Mouse (Mus musculus) limb, embryonic 14.5 days (tissue): ENCODE results near the gene Proser1. TPM values are rescaled to one million over a fixed set of nuclear protein-coding genes. Genes with fewer than 3 reads are reported as not detected.

Source experiments
- ATAC-seq: fragments of 200-750 bp; cut with Nextera tagmentation; 2 replicates; pipeline ENCODE4 v1.8.0; 2017; ENCODE audit warnings: low read depth, moderate number of reproducible peaks, moderate TSS enrichment; ENCODE audit not compliant: low FRiP score
- DNase-seq: peaks from one replicate; pipeline ENCODE4 v3.0.0-alpha.2; 2015; ENCODE audit warnings: low spot score
- H3K27ac ChIP-seq: fragments of 300-500 bp; sonication (generic); replicated peaks from 2 replicates; pipeline ENCODE4 v1.5.1; 2014; ENCODE audit warnings: low read depth, mild to moderate bottlenecking, low read length, moderate library complexity, mixed read lengths
- H3K27me3 ChIP-seq: fragments of 300-500 bp; sonication (generic); 2 replicates; pipeline ENCODE4 v1.6.1; 2014; ENCODE audit warnings: low read length, mixed read lengths; ENCODE audit not compliant: control insufficient read depth, insufficient read depth
- H3K36me3 ChIP-seq: fragments of 300-500 bp; sonication (generic); 2 replicates; pipeline ENCODE4 v1.6.1; 2014; ENCODE audit warnings: mild to moderate bottlenecking, low read length, moderate library complexity, mixed read lengths; ENCODE audit not compliant: control insufficient read depth, insufficient read depth
- H3K4me1 ChIP-seq: fragments of 300-500 bp; sonication (generic); 2 replicates; pipeline ENCODE4 v1.6.1; 2014; ENCODE audit warnings: antibody characterized with exemption, low read length, mixed read lengths; ENCODE audit not compliant: control insufficient read depth, insufficient read depth
- H3K4me2 ChIP-seq: fragments of 300-500 bp; sonication (generic); replicated peaks from 2 replicates; pipeline ENCODE4 v1.6.1; 2014; ENCODE audit warnings: low read depth, mild to moderate bottlenecking, low read length, moderate library complexity; ENCODE audit not compliant: severe bottlenecking
- H3K4me3 ChIP-seq: fragments of 300-500 bp; sonication (generic); replicated peaks from 2 replicates; pipeline ENCODE4 v1.5.1; 2014; ENCODE audit warnings: low read length
- H3K9ac ChIP-seq: fragments of 300-500 bp; sonication (generic); 2 replicates; pipeline ENCODE4 v1.6.1; 2014; ENCODE audit warnings: mild to moderate bottlenecking, low read depth, low read length, moderate library complexity; ENCODE audit not compliant: severe bottlenecking
- H3K9me3 ChIP-seq: fragments of 300-500 bp; sonication (generic); 2 replicates; pipeline ENCODE4 v1.6.1; 2016; ENCODE audit warnings: low read length; ENCODE audit not compliant: control insufficient read depth
- POLR2A ChIP-seq: fragments of 200-500 bp; IDR thresholded peaks from 2 replicates; pipeline ENCODE4 v1.8.0; 2012; ENCODE audit warnings: inconsistent platforms, mild to moderate bottlenecking, moderate library complexity, borderline replicate concordance; ENCODE audit not compliant: insufficient read depth, insufficient read length; ENCODE audit errors: extremely low read depth
- WGBS: fragments of 180-500 bp; shearing (Covaris S2); extraction: QIAGEN DNeasy Blood & Tissue Kit; methylation state at CpG from one replicate; pipeline ENCODE4 v1.1.7; 2014; 5-methylcytosine and 5-hydroxymethylcytosine counted together
- polyA plus RNA-seq, 2 experiments: library from polyadenylated mRNA; depleted of rRNA in 1 of 2; stranded (reverse) in 1 of 2; unstranded in 1 of 2; fragments of >200 nt; fragmentation: Nextera tagmentation in 1 of 2; extraction: Ambion mirVana in 1 of 2; gene quantifications; 2 replicates each; pipeline versions ENCODE4 v1.2.1 to v1.2.3; 2012 to 2014

Gene Proser1
- polyA plus RNA-seq, 2 experiments = 15.1 to 23.9 TPM

GRCm38 (mm10) chr3:53514221-53515065 lies 51.0 kb downstream of the Proser1 start:
- 86% methylated on average over 4 of the region's 4 CpGs for WGBS

GRCm38 (mm10) chr3:53522794-53523193 lies 59.3 kb downstream of the Proser1 start:
- H3K27me3 ChIP-seq = no peaks in the 10 kb centered on the region
- ATAC-seq = no peak
- H3K4me3 ChIP-seq = no peak overlapping the region
- no peak overlapping the region for H3K9ac ChIP-seq
- DNase-seq = no peak
- H3K4me1 ChIP-seq = no peaks in the 10 kb centered on the region
- no peak overlapping the region for H3K27ac ChIP-seq
- H3K4me2 ChIP-seq = no peak overlapping the region
- WGBS = 87% methylated on average over 10 of the region's 10 CpGs
- H3K36me3 ChIP-seq = no peaks in the 10 kb centered on the region
- TF ChIP-seq POLR2A = no peak
- no peaks in the 10 kb centered on the region for H3K9me3 ChIP-seq

More at GRCm38 (mm10) chr3:53514221-53515065, 51.0 kb downstream of the Proser1 start:
- no peaks in the 10 kb centered on the region for H3K4me1 ChIP-seq
- H3K4me2 ChIP-seq = no peak overlapping the region
- H3K27me3 ChIP-seq = no peaks in the 10 kb centered on the region
- no peaks in the 10 kb centered on the region for H3K36me3 ChIP-seq
- ATAC-seq = no peak
- no peak for TF ChIP-seq POLR2A
- H3K9me3 ChIP-seq = no peaks in the 10 kb centered on the region
- DNase-seq = no peak
- H3K9ac ChIP-seq = no peak overlapping the region
- no peak overlapping the region for H3K27ac ChIP-seq
- no peak overlapping the region for H3K4me3 ChIP-seq

GRCm38 (mm10) chr3:53525737-53526136 lies 62.3 kb downstream of the Proser1 start:
- TF ChIP-seq POLR2A = no peak
- no peaks in the 10 kb centered on the region for H3K27me3 ChIP-seq
- peak overlapping the region; percentile 55 for H3K4me2 ChIP-seq
- H3K27ac ChIP-seq = no peak overlapping the region
- peak overlapping the region; percentile 31 for H3K4me3 ChIP-seq
- peak overlapping the region; percentile 50 for H3K9ac ChIP-seq
- ATAC-seq (peak; percentile 67), DNase-seq (peak; percentile 74)
- no peaks in the 10 kb centered on the region for H3K4me1 ChIP-seq
- H3K9me3 ChIP-seq = no peaks in the 10 kb centered on the region
- H3K36me3 ChIP-seq = no peaks in the 10 kb centered on the region
- WGBS = 22% methylated on average over 21 of the region's 21 CpGs

GRCm38 (mm10) chr3:53530305-53530704 lies 66.8 kb downstream of the Proser1 start:
- 67% methylated on average over 6 of the region's 6 CpGs for WGBS
- ATAC-seq = no peak

More at GRCm38 (mm10) chr3:53530305-53530704, 66.8 kb downstream of the Proser1 start:
- Histone ChIP-seq H3K4me2 (no peak overlapping the region), H3K27ac (no peak overlapping the region), H3K27me3 (no peaks in the 10 kb centered on the region), H3K4me1 (no peaks in the 10 kb centered on the region), H3K9me3 (no peaks in the 10 kb centered on the region), H3K9ac (no peak overlapping the region), H3K36me3 (no peaks in the 10 kb centered on the region), H3K4me3 (no peak overlapping the region)
- DNase-seq = no peak
- TF ChIP-seq POLR2A = no peak

Other genes with a start within 250 kb of the Proser1 start
- 11.7 and 13.6 TPM in 2 replicates for gene Nhlrc3, start 334 bp upstream of the Proser1 start, polyA plus RNA-seq (2012; rRNA removed)
- gene Nhlrc3, start 334 bp upstream of the Proser1 start, polyA plus RNA-seq (2014; fragmentation: Nextera tagmentation; extraction: Ambion mirVana) = 10.4 and 11.0 TPM in 2 replicates
- 0.03 and 0.05 TPM in 2 replicates for gene Stoml3, start 25.0 kb downstream of the Proser1 start, polyA plus RNA-seq (2012; rRNA removed)
- gene Stoml3, start 25.0 kb downstream of the Proser1 start, polyA plus RNA-seq (2014; fragmentation: Nextera tagmentation; extraction: Ambion mirVana) = 0.14 TPM in 1 of 2 replicates, not detected in the other
- gene Frem2, start 193.7 kb downstream of the Proser1 start, polyA plus RNA-seq (2012; rRNA removed) = 15.2 and 16.8 TPM in 2 replicates
- 10.0 and 10.9 TPM in 2 replicates for gene Frem2, start 193.7 kb downstream of the Proser1 start, polyA plus RNA-seq (2014; fragmentation: Nextera tagmentation; extraction: Ambion mirVana)